Mouse (Mus musculus): Measurements from ENCODE around the gene Cript. TPM values are rescaled to one million over a fixed set of nuclear protein-coding genes. Genes with fewer than 3 reads are reported as not detected.

The Cript gene
- polyA plus RNA-seq, 1 experiment from 2014 or later = 191 TPM

DNA sequence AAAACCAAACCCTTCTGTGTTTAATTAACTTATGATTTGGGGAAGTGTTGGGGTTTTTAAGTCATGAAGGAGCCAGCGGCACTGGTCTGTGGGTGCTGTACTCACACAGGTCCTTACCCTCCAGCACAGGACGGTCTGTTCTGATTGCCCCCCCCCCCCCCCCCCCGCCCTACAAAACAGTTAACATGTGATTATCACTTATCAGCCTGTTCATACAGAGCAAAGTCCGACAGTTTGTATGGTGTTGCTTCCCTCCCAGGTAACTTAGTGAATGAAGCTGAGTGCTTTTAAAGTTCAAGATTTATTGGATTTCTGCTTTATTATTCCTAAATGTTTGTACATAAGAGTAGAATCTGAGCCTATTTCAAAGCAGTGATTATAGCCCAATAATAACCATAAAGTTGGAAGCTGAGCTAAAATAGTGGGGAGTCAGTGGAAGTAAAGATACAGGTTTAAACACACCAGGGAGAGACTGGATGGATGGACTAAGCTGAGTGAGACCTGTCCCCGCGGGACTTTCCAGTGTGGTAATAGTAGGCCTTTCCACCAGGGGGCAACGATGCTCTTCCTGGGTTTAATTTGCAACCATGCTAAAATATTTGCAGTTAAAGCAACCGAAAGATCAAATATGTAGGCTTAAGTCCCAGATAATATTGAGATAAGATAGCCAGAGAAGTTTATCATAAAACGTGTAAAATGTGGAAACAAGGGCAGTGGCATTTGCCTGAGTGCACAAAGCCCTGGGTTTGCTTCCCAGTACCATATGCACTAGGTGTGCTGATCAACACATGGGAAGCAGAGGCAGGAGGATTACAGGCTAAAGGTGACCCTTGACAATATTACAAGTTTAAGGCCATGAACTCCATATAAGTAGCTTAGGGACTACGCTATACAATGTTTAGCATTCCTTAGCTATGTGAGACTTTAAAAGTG, 11.1 kb downstream of the Cript start:
- 65% methylated on average over 10 of the region's 10 CpGs for WGBS
- Histone ChIP-seq H3K4me1 (ENCODE audit: control insufficient read depth, insufficient read depth, low read length) (no peaks in the 10 kb centered on the region), H3K27ac (replicated peaks; ENCODE audit: low read depth, low read length) (no peak overlapping the region), H3K4me3 (ENCODE audit: low read depth, low read length) (no peak overlapping the region), H3K9me3 (replicated peaks; ENCODE audit: control insufficient read depth, low read length) (no peaks in the 10 kb centered on the region), H3K4me2 (ENCODE audit: low read depth, low read length) (no peak overlapping the region), H3K27me3 (ENCODE audit: control insufficient read depth, insufficient read depth, low read length) (no peaks in the 10 kb centered on the region), H3K9ac (replicated peaks; ENCODE audit: low read length) (no peak overlapping the region), H3K36me3 (replicated peaks; ENCODE audit: control insufficient read depth, insufficient read depth, low read depth, low read length) (peaks cover 6% of the 10 kb centered on the region)
- DNase-seq (ENCODE audit: low spot score) (peak; percentile 74), ATAC-seq (replicated peaks; ENCODE audit: insufficient number of reproducible peaks, low FRiP score, low TSS enrichment, low read depth) (no peak)

DNA sequence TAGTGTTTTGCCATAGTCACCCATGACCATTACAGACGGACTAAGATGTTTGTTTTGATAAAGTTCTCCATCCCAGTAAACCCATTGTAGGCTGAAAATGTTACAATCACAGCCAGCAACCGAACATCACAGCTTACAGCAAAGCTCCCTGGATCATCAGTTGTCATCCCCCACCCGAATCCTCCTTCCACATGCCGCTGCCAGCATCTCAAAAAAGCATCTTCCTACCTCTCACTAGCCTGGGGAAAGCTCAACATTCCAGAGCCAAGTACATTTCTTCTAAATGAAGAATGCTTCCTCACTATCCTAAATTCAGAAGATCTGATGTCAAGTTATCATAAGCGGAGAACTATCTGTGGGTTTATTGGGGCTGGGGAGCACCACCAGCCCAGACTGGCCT, 13.1 kb downstream of the Cript start:
- H3K27ac ChIP-seq (replicated peaks; ENCODE audit: low read depth, low read length) = no peak overlapping the region
- no peak overlapping the region for H3K9ac ChIP-seq (replicated peaks; ENCODE audit: low read length)
- WGBS = 89% methylated on average over 5 of the region's 5 CpGs
- no peak overlapping the region for H3K4me2 ChIP-seq (ENCODE audit: low read depth, low read length)
- H3K9me3 ChIP-seq (replicated peaks; ENCODE audit: control insufficient read depth, low read length) = no peaks in the 10 kb centered on the region
- no peak overlapping the region for H3K4me3 ChIP-seq (ENCODE audit: low read depth, low read length)
- DNase-seq (ENCODE audit: low spot score) (no peak), ATAC-seq (replicated peaks; ENCODE audit: insufficient number of reproducible peaks, low FRiP score, low TSS enrichment, low read depth) (no peak)
- no peaks in the 10 kb centered on the region for H3K27me3 ChIP-seq (ENCODE audit: control insufficient read depth, insufficient read depth, low read length)
- H3K36me3 ChIP-seq (replicated peaks; ENCODE audit: control insufficient read depth, insufficient read depth, low read depth, low read length) = peaks cover 4% of the 10 kb centered on the region
- H3K4me1 ChIP-seq (ENCODE audit: control insufficient read depth, insufficient read depth, low read length) = no peaks in the 10 kb centered on the region

DNA sequence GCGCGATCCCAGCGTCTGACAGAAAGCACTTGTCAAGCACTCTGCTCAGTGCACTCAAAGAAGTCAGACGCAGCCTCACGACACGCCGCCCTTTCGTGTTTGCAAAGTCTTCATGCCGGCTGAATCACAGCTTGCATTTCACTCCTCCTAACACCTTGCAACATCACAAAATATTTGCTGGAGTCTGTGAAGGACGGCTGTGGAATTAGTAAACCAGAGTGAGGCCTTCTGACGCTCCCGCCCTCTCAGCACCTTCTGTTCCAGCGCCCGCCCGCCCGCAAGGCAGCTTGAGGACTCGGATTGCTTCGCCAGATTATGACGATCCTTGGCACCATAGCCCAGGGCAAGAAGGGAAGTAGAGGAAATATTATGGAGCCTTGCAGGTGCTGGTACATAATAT, 16.4 kb downstream of the Cript start:
- Histone ChIP-seq H3K4me1 (ENCODE audit: control insufficient read depth, insufficient read depth, low read length) (no peaks in the 10 kb centered on the region), H3K4me3 (ENCODE audit: low read depth, low read length) (no peak overlapping the region), H3K36me3 (replicated peaks; ENCODE audit: control insufficient read depth, insufficient read depth, low read depth, low read length) (no peaks in the 10 kb centered on the region), H3K9me3 (replicated peaks; ENCODE audit: control insufficient read depth, low read length) (no peaks in the 10 kb centered on the region), H3K9ac (replicated peaks; ENCODE audit: low read length) (no peak overlapping the region), H3K27me3 (ENCODE audit: control insufficient read depth, insufficient read depth, low read length) (no peaks in the 10 kb centered on the region), H3K27ac (replicated peaks; ENCODE audit: low read depth, low read length) (no peak overlapping the region), H3K4me2 (ENCODE audit: low read depth, low read length) (no peak overlapping the region)
- DNase-seq (ENCODE audit: low spot score) (no peak), ATAC-seq (replicated peaks; ENCODE audit: insufficient number of reproducible peaks, low FRiP score, low TSS enrichment, low read depth) (no peak)
- 74% methylated on average over 19 of the region's 19 CpGs for WGBS

DNA sequence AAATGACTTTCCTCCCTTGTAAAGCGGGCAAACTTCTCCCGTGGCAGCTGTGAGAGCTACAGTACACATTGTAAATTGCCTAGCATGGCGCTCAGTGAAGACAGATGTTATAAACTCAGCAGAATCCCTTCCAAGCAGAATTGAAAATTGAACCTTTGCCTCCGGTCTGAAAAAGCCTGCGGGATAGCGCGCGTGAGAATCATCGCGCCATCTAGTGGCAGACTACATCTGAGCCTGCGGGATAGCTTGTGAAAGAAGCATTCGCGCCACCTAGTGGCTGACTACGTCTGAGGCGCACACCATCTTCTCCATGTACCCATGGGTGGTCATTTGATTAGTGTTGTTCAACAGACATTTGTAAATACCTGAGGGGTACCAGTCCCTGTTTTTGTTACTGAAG, 19.0 kb downstream of the Cript start:
- H3K27me3 ChIP-seq (ENCODE audit: control insufficient read depth, insufficient read depth, low read length) = no peaks in the 10 kb centered on the region
- no peaks in the 10 kb centered on the region for H3K4me1 ChIP-seq (ENCODE audit: control insufficient read depth, insufficient read depth, low read length)
- no peak overlapping the region for H3K4me3 ChIP-seq (ENCODE audit: low read depth, low read length)
- H3K4me2 ChIP-seq (ENCODE audit: low read depth, low read length) = no peak overlapping the region
- no peaks in the 10 kb centered on the region for H3K9me3 ChIP-seq (replicated peaks; ENCODE audit: control insufficient read depth, low read length)
- H3K36me3 ChIP-seq (replicated peaks; ENCODE audit: control insufficient read depth, insufficient read depth, low read depth, low read length) = no peaks in the 10 kb centered on the region
- no peak overlapping the region for H3K9ac ChIP-seq (replicated peaks; ENCODE audit: low read length)
- 2% methylated on average over 15 of the region's 15 CpGs for WGBS
- DNase-seq (ENCODE audit: low spot score) = peak; percentile 98
- H3K27ac ChIP-seq (replicated peaks; ENCODE audit: low read depth, low read length) = no peak overlapping the region
- ATAC-seq (replicated peaks; ENCODE audit: insufficient number of reproducible peaks, low FRiP score, low TSS enrichment, low read depth) = 0 out of 2 replicates have a peak, but pooled peaks have one; percentile 65

DNA sequence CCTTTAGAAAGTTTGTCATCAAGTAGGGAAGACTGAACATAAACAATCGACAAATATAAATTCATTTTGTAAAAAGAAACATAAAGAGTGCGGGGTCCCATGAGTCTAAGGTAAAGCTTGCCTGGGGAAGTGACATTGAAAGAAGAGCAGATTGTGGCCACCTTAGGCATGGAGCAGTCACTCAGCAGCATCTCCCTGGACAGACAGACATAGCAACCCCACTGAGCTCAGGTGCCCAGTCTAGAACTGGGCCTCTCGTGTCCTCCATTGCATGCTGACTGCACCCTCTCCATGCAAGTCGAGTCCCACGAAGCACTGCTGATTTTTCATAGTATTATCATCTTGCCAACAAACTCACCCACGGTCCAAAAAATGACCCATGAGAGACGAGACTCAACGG, 19.4 kb downstream of the Cript start:
- 83% methylated on average over 8 of the region's 8 CpGs for WGBS
- ATAC-seq (replicated peaks; ENCODE audit: insufficient number of reproducible peaks, low FRiP score, low TSS enrichment, low read depth) (no peak), DNase-seq (ENCODE audit: low spot score) (no peak)
- Histone ChIP-seq H3K4me1 (ENCODE audit: control insufficient read depth, insufficient read depth, low read length) (no peaks in the 10 kb centered on the region), H3K27me3 (ENCODE audit: control insufficient read depth, insufficient read depth, low read length) (no peaks in the 10 kb centered on the region), H3K27ac (replicated peaks; ENCODE audit: low read depth, low read length) (no peak overlapping the region), H3K4me3 (ENCODE audit: low read depth, low read length) (no peak overlapping the region), H3K36me3 (replicated peaks; ENCODE audit: control insufficient read depth, insufficient read depth, low read depth, low read length) (no peaks in the 10 kb centered on the region), H3K4me2 (ENCODE audit: low read depth, low read length) (no peak overlapping the region), H3K9ac (replicated peaks; ENCODE audit: low read length) (no peak overlapping the region), H3K9me3 (replicated peaks; ENCODE audit: control insufficient read depth, low read length) (no peaks in the 10 kb centered on the region)

DNA sequence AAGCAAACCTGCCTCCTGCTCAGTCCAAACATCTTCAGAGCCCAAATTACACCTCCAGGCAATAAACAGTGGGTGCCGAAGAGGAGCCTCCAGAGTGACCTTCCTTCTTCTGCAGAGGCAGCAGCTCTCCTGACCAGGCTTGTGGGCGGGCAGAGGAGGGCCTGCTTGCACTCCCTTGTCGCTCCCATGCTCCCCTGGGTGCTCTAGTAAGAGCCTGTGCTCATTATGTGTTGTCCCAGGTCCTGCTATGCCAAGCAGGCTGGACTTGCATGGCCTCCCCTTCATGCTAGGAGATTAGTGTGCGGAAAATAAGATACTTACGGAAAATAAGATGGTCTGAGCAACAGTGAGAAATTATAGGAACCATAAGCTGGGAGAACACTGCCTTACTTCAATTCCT, 24.3 kb downstream of the Cript start:
- Histone ChIP-seq H3K27ac (replicated peaks; ENCODE audit: low read depth, low read length) (no peak overlapping the region), H3K4me1 (ENCODE audit: control insufficient read depth, insufficient read depth, low read length) (no peaks in the 10 kb centered on the region), H3K9me3 (replicated peaks; ENCODE audit: control insufficient read depth, low read length) (no peaks in the 10 kb centered on the region), H3K36me3 (replicated peaks; ENCODE audit: control insufficient read depth, insufficient read depth, low read depth, low read length) (no peaks in the 10 kb centered on the region), H3K4me2 (ENCODE audit: low read depth, low read length) (no peak overlapping the region), H3K4me3 (ENCODE audit: low read depth, low read length) (no peak overlapping the region), H3K9ac (replicated peaks; ENCODE audit: low read length) (no peak overlapping the region), H3K27me3 (ENCODE audit: control insufficient read depth, insufficient read depth, low read length) (no peaks in the 10 kb centered on the region)
- ATAC-seq (replicated peaks; ENCODE audit: insufficient number of reproducible peaks, low FRiP score, low TSS enrichment, low read depth) (no peak), DNase-seq (ENCODE audit: low spot score) (no peak)
- 50% methylated on average over 5 of the region's 5 CpGs for WGBS

DNA sequence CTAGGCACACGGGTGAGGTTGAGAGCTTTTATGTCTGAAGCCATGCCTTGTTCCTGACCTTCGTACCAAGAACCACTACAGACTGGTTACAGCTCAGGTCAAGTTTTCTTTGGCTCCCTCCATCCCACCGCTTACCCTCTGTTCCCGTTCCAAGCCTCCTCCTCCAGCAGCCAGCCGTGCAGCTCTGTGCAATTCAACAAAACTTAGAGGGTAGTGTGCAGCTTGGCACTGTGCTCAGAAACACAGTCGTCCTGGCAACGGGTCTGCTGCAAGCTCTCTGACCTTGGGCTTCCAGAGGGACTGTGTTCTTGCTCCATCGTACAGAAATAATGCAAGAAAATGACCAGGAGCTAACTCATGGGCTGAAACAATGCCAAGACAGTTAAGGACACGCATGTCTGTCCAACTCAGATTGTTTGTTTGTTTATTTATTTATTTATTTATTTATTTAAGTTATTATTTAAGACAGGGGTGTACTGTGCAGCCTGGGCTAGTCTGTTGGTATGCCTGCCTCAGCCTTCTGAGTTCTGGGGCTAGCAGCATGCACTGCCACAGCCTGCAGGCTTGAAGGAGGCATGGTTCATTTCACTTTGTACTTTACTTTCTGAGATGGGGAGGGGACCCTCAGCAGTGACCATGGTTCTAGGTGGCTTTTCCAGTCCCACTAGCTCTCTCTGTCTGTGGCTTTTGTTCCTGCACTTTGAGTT, 25.3 kb downstream of the Cript start:
- Histone ChIP-seq H3K4me1 (ENCODE audit: control insufficient read depth, insufficient read depth, low read length) (no peaks in the 10 kb centered on the region), H3K4me3 (ENCODE audit: low read depth, low read length) (no peak overlapping the region), H3K36me3 (replicated peaks; ENCODE audit: control insufficient read depth, insufficient read depth, low read depth, low read length) (no peaks in the 10 kb centered on the region), H3K9ac (replicated peaks; ENCODE audit: low read length) (no peak overlapping the region), H3K9me3 (replicated peaks; ENCODE audit: control insufficient read depth, low read length) (no peaks in the 10 kb centered on the region), H3K4me2 (ENCODE audit: low read depth, low read length) (no peak overlapping the region), H3K27ac (replicated peaks; ENCODE audit: low read depth, low read length) (no peak overlapping the region), H3K27me3 (ENCODE audit: control insufficient read depth, insufficient read depth, low read length) (no peaks in the 10 kb centered on the region)
- DNase-seq (ENCODE audit: low spot score) (no peak), ATAC-seq (replicated peaks; ENCODE audit: insufficient number of reproducible peaks, low FRiP score, low TSS enrichment, low read depth) (no peak)
- WGBS = 66% methylated on average over 9 of the region's 9 CpGs

DNA sequence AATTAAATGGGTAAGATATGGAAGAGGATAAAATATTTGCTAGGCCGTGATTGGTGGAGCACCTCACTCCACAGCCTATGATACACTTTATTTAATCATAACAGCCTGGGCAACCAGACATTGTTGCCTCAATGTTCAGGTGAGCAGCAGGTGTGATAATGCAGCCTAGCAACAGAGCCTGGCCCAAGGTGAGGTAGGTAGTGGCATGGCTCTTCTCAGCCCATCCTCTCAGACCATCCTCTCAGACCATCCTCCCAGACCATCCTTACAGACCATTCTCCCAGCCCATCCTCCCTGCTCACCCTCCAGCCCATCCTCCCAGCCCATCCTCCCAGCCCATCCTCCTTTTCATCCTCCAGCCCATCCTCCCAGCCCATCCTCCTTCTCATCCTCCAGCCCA, 26.3 kb downstream of the Cript start:
- H3K4me3 ChIP-seq (ENCODE audit: low read depth, low read length) = no peak overlapping the region
- no peak overlapping the region for H3K9ac ChIP-seq (replicated peaks; ENCODE audit: low read length)
- DNase-seq (ENCODE audit: low spot score) (no peak), ATAC-seq (replicated peaks; ENCODE audit: insufficient number of reproducible peaks, low FRiP score, low TSS enrichment, low read depth) (no peak)
- H3K4me2 ChIP-seq (ENCODE audit: low read depth, low read length) = no peak overlapping the region
- no peak overlapping the region for H3K27ac ChIP-seq (replicated peaks; ENCODE audit: low read depth, low read length)
- no peaks in the 10 kb centered on the region for H3K4me1 ChIP-seq (ENCODE audit: control insufficient read depth, insufficient read depth, low read length)
- no peaks in the 10 kb centered on the region for H3K36me3 ChIP-seq (replicated peaks; ENCODE audit: control insufficient read depth, insufficient read depth, low read depth, low read length)
- no peaks in the 10 kb centered on the region for H3K9me3 ChIP-seq (replicated peaks; ENCODE audit: control insufficient read depth, low read length)
- 81% methylated on average over 1 of the region's 1 CpGs for WGBS
- H3K27me3 ChIP-seq (ENCODE audit: control insufficient read depth, insufficient read depth, low read length) = no peaks in the 10 kb centered on the region

Data from embryonic facial prominence, embryonic 11.5 days (tissue).